Mouse (Mus musculus) heart, embryonic 11.5 days (tissue): Measurements from ENCODE around the gene Gm29797. TPM values are rescaled to one million over a fixed set of nuclear protein-coding genes. Genes with fewer than 3 reads are reported as not detected.

Experiments
- ATAC-seq: fragments of 200-750 bp; cut with Nextera tagmentation; replicated peaks from 2 replicates; pipeline ENCODE4 v1.8.0; 2017; ENCODE audit warnings: moderate library complexity; ENCODE audit not compliant: insufficient number of reproducible peaks, low FRiP score, low TSS enrichment
- H3K27ac ChIP-seq: fragments of 300-500 bp; sonication (generic); 2 replicates; pipeline ENCODE4 v1.5.1; 2014; ENCODE audit warnings: mild to moderate bottlenecking, low read depth, low read length
- H3K27me3 ChIP-seq: fragments of 300-500 bp; sonication (generic); 2 replicates; pipeline ENCODE4 v1.6.1; 2014; ENCODE audit warnings: mild to moderate bottlenecking, low read length, mixed read lengths; ENCODE audit not compliant: control insufficient read depth, insufficient read depth
- H3K36me3 ChIP-seq: fragments of 300-500 bp; sonication (generic); 2 replicates; pipeline ENCODE4 v1.6.1; 2014; ENCODE audit warnings: mild to moderate bottlenecking, low read length, moderate library complexity, mixed read lengths; ENCODE audit not compliant: control insufficient read depth, insufficient read depth
- H3K4me1 ChIP-seq: fragments of 300-500 bp; sonication (generic); 2 replicates; pipeline ENCODE4 v1.6.1; 2014; ENCODE audit warnings: low read length; ENCODE audit not compliant: control insufficient read depth, insufficient read depth
- H3K4me2 ChIP-seq: fragments of 300-500 bp; sonication (generic); 2 replicates; pipeline ENCODE4 v1.6.1; 2014; ENCODE audit warnings: mild to moderate bottlenecking, moderate library complexity
- H3K4me3 ChIP-seq: fragments of 300-500 bp; sonication (generic); 2 replicates; pipeline ENCODE4 v1.5.1; 2014; ENCODE audit warnings: low read depth, low read length
- H3K9ac ChIP-seq: fragments of 300-500 bp; sonication (generic); 2 replicates; pipeline ENCODE4 v1.6.1; 2014; ENCODE audit warnings: mild to moderate bottlenecking, low read depth, low read length, moderate library complexity
- H3K9me3 ChIP-seq: fragments of 300-500 bp; sonication (generic); replicated peaks from 2 replicates; pipeline ENCODE4 v1.6.1; 2016; ENCODE audit warnings: low read length; ENCODE audit not compliant: control insufficient read depth
- WGBS: fragments of 180-500 bp; shearing (Covaris S2); extraction: QIAGEN DNeasy Blood & Tissue Kit; methylation state at CpG from one replicate; pipeline ENCODE4 v1.1.7; 2014; ENCODE audit not compliant: insufficient replicate concordance; 5-methylcytosine and 5-hydroxymethylcytosine counted together
- polyA plus RNA-seq: library from polyadenylated mRNA; unstranded; fragments of >200 nt; fragmentation: Nextera tagmentation; extraction: Ambion mirVana; gene quantifications from 2 replicates; pipeline ENCODE4 v1.2.1, GENCODE M21; 2014

Gene Gm29797
- not detected in 2 replicates for polyA plus RNA-seq

- no peak within 1 kb of the TSS for H3K4me3 ChIP-seq
- H3K9ac ChIP-seq = no peak within 1 kb of the TSS
- no peak within 1 kb of the TSS for H3K4me2 ChIP-seq
- WGBS = 67% methylated on average over 3 of the region's 3 CpGs
- no peaks in the 10 kb centered on the region for H3K27me3 ChIP-seq
- no peaks in the 10 kb centered on the region for H3K9me3 ChIP-seq
- H3K4me1 ChIP-seq = peaks cover 11% of the 10 kb centered on the region; the same call in 1 of the 2 replicates
- peaks cover 31% of the 10 kb centered on the region for H3K36me3 ChIP-seq
- no peak for ATAC-seq
- no peak within 1 kb of the TSS for H3K27ac ChIP-seq
Measured at GRCm38 (mm10) chr2:181656734-181657133, at the start of gene Gm29797. TSS of gene Gm29797 (plus strand) at chr2:181657034.

DNA sequence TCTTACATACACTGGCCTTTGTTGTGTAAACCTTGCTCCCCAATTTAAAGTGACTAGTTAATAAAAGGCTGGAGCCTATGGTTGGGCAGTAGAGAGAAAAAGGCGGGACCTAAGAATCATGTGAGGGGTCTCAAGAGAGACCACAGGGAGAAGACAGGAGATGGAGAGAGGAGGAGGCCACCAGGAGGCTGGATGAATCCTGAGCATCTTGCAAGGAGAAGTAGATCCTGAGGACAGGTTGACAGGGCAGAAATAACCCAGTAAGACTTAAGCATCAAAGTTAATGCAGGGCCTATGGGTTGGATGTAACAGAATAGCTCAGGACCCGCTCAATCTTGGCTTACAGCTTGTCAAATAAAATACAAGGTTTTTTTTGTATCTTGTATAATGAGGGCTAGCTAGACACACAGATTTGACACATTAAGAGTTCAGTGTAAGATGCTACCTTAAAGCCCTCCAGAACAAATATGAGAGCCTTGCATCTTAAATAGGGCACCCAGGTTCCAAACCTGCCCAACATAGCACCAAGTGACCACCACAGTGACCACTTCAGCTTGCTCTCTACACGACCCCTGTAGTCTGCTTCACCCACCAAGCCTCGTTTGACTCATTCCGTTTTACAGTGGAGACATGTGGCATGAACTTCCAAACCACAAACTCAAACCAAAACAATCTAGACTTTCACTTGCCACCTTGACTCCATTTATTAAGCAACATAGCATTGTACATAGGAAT, 37.9 kb upstream of the Gm29797 start:
- H3K4me2 ChIP-seq = no peak overlapping the region
- H3K9ac ChIP-seq = no peak overlapping the region
- 86% methylated on average over 5 of the region's 5 CpGs for WGBS
- H3K4me1 ChIP-seq = no peaks in the 10 kb centered on the region
- no peaks in the 10 kb centered on the region for H3K27me3 ChIP-seq
- no peak overlapping the region for H3K27ac ChIP-seq
- H3K36me3 ChIP-seq = peaks cover 19% of the 10 kb centered on the region
- ATAC-seq = no peak
- H3K9me3 ChIP-seq = no peaks in the 10 kb centered on the region
- H3K4me3 ChIP-seq = no peak overlapping the region

GRCm38 (mm10) chr2:181623401-181623800, 33.4 kb upstream of the Gm29797 start:
- Histone ChIP-seq H3K27ac (no peak overlapping the region), H3K27me3 (no peaks in the 10 kb centered on the region), H3K9me3 (no peaks in the 10 kb centered on the region), H3K4me1 (no peaks in the 10 kb centered on the region), H3K4me2 (no peak overlapping the region), H3K9ac (no peak overlapping the region), H3K36me3 (peaks cover 19% of the 10 kb centered on the region), H3K4me3 (no peak overlapping the region)
- no peak for ATAC-seq

- no peaks in the 10 kb centered on the region for H3K4me1 ChIP-seq
- H3K9me3 ChIP-seq = no peaks in the 10 kb centered on the region
- ATAC-seq = no peak
- no peak overlapping the region for H3K4me2 ChIP-seq
- no peaks in the 10 kb centered on the region for H3K27me3 ChIP-seq
- H3K27ac ChIP-seq = no peak overlapping the region
- H3K9ac ChIP-seq = no peak overlapping the region
- no peak overlapping the region for H3K4me3 ChIP-seq
- H3K36me3 ChIP-seq = peaks cover 12% of the 10 kb centered on the region
Measured at GRCm38 (mm10) chr2:181628471-181628870, 28.4 kb upstream of the Gm29797 start.

- Histone ChIP-seq H3K27ac (no peak overlapping the region), H3K27me3 (no peaks in the 10 kb centered on the region), H3K4me1 (no peaks in the 10 kb centered on the region), H3K9me3 (no peaks in the 10 kb centered on the region), H3K4me3 (no peak overlapping the region), H3K36me3 (peaks cover 35% of the 10 kb centered on the region), H3K9ac (no peak overlapping the region), H3K4me2 (no peak overlapping the region)
- no peak for ATAC-seq
- 93% methylated on average over 6 of the region's 6 CpGs for WGBS
Measured at GRCm38 (mm10) chr2:181632624-181633023, 24.2 kb upstream of the Gm29797 start.

- ATAC-seq = no peak
- 88% methylated on average over 3 of the region's 3 CpGs for WGBS
- Histone ChIP-seq H3K27me3 (no peaks in the 10 kb centered on the region), H3K4me2 (no peak overlapping the region), H3K9me3 (no peaks in the 10 kb centered on the region), H3K27ac (no peak overlapping the region), H3K9ac (no peak overlapping the region), H3K4me3 (no peak overlapping the region), H3K36me3 (peaks cover 35% of the 10 kb centered on the region), H3K4me1 (no peaks in the 10 kb centered on the region)
Measured at GRCm38 (mm10) chr2:181635865-181636264, 21.0 kb upstream of the Gm29797 start.

DNA sequence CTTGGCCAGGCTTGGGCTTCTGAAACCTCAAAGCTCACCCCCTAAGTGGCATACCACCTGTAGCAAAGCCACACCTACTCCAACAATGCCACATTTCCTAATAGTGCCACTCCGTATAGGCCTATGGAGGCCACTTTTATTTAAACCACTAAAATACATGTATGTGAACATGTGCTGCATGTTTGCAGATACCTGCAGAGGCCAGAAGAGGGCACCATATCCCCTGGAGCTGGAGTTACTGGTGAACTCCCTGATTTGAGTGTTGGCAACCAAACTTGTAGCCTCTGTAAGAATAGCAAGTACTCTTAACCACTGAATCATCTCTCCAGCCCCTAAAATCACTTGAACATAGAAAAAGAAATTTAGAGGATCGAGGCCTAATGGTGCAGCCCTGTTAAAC, 12.5 kb upstream of the Gm29797 start:
- Histone ChIP-seq H3K4me3 (no peak overlapping the region), H3K27me3 (no peaks in the 10 kb centered on the region), H3K4me1 (no peaks in the 10 kb centered on the region), H3K4me2 (no peak overlapping the region), H3K27ac (no peak overlapping the region), H3K36me3 (peaks cover 19% of the 10 kb centered on the region), H3K9me3 (no peaks in the 10 kb centered on the region), H3K9ac (no peak overlapping the region)
- WGBS = 93% methylated on average over 2 of the region's 2 CpGs
- ATAC-seq = no peak

GRCm38 (mm10) chr2:181645666-181646065, 11.2 kb upstream of the Gm29797 start:
- H3K4me3 ChIP-seq = no peak overlapping the region
- peaks cover 32% of the 10 kb centered on the region for H3K36me3 ChIP-seq
- no peak for ATAC-seq
- no peak overlapping the region for H3K27ac ChIP-seq
- H3K4me1 ChIP-seq = no peaks in the 10 kb centered on the region
- no peak overlapping the region for H3K4me2 ChIP-seq
- no peaks in the 10 kb centered on the region for H3K27me3 ChIP-seq
- WGBS = 95% methylated on average over 3 of the region's 3 CpGs
- H3K9me3 ChIP-seq = no peaks in the 10 kb centered on the region
- no peak overlapping the region for H3K9ac ChIP-seq
